Mouse (Mus musculus): ENCODE measurements around the gene Atp13a2.

Atp13a2 gene

DNA sequence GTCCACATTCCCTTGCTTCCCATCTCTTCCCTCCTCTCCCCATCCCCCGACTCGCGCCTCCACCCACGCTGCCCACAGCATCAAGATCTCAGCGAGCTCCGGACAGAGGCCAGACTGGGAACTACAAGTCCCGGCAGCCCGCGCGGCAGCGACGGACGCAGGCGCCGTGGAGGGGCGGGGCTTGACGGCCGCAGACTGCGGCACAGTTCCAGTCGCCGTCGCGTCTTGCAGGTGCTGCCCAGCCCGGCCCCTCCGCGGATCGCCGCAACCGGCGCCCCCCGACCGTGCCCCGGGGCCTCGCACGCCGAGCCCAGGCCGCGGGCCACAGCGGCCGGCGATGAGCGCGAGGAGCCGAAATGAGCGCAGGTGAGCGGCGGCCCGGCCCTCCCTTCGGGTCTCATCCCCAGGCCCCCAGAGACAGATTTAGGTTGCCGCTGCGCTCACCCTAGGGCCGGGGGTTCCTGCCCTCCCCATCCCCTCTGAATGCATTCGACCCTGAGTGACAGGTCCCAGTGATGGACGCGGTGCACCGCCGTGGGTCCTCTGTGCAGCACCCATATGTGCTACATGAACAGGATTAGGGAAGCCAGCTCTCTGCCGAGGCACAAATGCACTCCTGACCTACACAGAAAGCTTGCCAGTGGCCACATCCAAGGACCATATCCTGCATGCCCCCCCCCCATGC, at the start of gene Atp13a2:
Atp13a2 (plus strand) TSS at position 163 of the 685 bp plus-strand sequence.
- no peak for DNase-seq (ENCODE audit: extremely low read depth, low read depth)

DNA sequence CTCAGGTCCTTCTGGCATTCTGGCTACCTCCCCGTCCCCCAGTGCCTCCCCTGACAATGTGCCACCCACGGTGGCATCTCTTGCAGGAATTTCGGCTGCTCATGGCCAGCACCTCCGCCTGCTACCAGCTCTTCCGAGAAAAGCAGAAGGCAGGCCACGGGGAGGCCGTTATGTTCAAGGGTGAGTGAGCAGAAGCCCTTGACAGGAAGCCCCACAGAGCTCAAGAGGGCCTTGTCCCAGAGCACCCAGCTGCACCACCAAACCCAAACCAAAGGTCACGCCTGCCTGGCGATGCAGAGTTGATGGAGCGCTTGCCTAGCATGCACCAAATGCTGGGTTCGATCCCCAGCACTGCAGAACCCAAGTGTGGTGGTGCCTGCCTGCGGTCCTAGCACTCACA, 42.3 kb upstream of the Atp13a2 start:
- DNase-seq (ENCODE audit: extremely low read depth, low read depth), result no peak

DNA sequence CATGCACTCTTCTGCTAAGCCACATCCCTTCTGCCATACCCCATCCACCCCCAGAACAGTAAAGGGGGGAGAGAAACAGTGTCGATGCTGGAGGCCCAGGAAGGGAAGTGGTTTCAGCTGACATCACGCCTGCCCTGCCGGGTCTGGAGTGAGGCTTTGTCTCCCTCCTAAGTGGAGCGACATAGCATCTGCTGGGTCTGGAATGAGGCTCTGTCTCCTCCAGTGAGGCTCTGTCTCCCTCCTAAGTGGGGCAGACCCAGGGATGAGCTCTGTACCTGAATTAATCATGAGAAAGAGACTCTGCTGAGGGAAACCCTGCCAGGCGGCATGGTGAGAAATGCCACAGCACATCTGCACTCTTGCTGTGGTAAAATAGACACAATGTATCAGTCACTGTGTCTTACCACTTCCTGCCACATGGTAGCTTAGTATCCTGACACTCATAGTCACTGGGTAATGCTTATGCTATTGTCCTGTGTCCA, 41.7 kb upstream of the Atp13a2 start:
- no peak for DNase-seq (ENCODE audit: extremely low read depth, low read depth)

DNA sequence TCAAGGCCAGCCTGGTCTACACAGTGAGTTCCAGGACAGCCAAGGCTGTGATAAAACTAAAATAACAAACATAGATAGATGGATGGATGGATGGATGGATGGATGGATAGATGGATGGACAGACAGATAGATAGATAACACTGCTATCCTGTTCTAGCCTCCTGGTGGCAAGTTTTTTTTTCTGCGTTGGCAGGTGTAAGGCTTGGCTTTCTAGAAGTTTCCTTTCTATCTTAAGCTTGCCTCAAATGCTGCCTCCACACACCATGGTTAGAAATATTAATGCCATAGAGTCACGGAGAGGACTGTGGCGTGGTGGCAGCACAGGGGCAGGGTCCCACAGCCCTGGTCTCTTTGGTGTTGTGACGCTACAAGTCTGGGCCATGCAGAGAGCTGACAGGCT, 41.1 kb upstream of the Atp13a2 start:
- no peak for DNase-seq (ENCODE audit: extremely low read depth, low read depth)

DNA sequence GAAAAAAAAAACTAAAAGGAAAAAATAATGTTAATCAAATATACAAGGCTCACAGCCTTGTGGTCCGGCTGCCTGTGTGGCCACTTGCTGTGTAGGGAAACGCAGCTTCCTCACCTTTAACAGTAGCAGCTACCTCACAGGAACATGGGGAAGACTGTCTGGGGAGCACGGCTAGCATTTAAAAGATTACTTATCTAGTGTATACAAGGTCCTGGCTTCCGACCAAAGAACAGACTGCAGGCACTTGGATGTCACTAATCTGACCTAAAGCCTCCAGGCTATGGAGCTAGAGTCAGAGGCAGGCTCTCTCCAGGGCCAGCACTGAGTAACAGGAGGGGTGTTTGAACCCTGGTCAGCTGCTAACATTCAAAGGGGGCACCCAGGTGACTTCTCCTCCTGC, 40.6 kb upstream of the Atp13a2 start:
- no peak for DNase-seq (ENCODE audit: extremely low read depth, low read depth)

GRCm38 (mm10) chr4:140946580-140947205, 40.0 kb upstream of the Atp13a2 start:
- DNase-seq (ENCODE audit: extremely low read depth, low read depth), result no peak

GRCm38 (mm10) chr4:140947487-140948440, 38.9 kb upstream of the Atp13a2 start:
- DNase-seq (ENCODE audit: extremely low read depth, low read depth), result no peak

DNA sequence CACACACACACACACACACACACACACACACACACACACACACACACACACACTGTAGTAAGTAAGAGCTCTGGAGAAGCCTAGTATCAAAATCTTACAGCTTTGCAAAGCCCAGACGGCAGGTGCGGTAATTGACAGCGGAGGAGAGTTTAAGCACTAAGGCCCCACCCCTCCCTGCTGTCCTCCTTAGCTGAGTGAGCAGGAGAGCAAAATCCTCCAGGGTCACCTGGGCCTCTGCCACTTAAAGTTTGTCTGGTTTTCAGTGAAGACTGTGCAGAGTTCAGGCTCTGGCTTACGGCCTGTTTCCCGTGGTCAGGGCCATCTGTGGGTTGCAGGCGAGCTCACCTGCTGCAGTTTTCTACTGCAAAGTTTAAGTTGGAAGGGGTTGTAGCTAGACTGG, 38.2 kb upstream of the Atp13a2 start:
- no peak for DNase-seq (ENCODE audit: extremely low read depth, low read depth)

DNA sequence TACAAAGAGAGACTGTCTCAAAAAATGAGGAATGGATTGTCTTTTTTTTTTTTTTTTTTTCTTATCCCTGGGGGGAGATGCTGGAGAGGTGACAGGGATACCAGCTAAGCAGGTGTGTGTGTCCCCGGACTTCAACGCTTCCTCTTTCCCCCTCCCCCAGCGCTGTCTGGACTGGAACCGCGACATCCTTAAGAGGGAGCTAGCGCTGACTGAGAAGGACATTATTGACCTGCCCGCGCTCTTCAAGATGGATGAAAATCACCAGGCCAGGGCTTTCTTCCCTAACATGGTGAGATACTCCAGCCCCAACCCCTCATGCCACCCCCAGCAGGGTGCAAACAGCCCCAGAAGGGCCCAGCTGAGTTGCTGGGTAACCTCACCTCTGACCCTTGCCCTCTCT, 37.6 kb upstream of the Atp13a2 start:
- no peak for DNase-seq (ENCODE audit: extremely low read depth, low read depth)

- no peak for DNase-seq (ENCODE audit: extremely low read depth, low read depth)
Observed at GRCm38 (mm10) chr4:140949616-140950015, 37.1 kb upstream of the Atp13a2 start.

DNA sequence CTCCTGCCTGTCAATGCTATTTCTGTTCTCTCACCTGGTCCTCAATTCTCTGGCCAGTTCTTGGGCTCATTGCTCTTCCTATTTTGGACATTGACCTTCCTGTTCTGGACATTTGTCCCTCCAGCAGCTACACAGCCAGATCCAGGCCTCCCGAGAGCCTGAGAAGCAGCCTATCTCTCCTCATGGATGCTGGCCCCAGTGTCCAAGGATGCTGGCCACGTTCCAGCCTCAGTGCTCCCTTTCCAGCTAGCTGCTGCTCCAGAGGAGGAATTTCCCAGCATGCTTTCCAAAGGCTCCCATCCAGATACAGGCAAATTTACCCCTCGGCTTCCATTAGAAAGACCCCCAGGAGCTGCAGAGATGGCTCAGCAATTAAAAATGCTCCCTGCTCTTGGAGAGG, 36.1 kb upstream of the Atp13a2 start:
- no peak for DNase-seq (ENCODE audit: extremely low read depth, low read depth)

DNA sequence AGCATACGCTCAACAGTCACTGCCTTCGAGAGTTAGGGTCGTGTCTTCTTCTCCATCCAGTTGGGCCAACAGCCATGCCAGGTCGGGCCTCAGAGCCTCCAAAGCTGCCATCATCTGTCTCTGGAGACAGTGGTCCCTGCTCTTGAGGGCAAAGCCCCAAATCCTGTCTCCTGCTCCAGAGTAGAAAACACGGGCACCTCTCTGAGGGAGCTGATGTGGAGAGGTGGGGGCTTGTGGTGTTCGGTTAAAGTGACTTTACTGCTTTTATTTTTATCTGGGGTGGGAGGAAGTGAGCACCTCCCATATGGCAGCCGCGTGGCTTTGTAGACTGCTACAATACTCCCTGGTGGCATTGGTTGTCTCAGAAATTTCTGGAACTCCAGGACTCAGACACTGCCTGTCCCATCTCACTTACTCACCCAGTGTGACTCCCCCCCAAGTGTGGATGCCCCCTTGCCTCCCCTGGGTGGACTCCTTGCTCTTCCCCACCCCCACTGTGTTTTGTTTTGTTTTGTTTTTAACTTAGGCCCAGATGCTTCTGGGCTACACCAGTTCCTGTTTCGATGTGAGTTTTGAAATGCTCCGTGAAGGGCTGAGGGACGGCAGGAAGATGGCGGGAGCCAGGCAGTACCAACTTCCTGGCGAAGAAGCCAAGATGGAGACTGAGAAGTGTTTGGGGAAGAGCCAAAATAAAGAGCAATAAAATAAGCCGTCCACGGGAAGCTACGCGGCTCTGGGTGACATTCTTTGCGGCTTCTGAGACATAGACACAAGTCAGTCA, 34.6 kb upstream of the Atp13a2 start:
- no peak for DNase-seq (ENCODE audit: extremely low read depth, low read depth)

DNA sequence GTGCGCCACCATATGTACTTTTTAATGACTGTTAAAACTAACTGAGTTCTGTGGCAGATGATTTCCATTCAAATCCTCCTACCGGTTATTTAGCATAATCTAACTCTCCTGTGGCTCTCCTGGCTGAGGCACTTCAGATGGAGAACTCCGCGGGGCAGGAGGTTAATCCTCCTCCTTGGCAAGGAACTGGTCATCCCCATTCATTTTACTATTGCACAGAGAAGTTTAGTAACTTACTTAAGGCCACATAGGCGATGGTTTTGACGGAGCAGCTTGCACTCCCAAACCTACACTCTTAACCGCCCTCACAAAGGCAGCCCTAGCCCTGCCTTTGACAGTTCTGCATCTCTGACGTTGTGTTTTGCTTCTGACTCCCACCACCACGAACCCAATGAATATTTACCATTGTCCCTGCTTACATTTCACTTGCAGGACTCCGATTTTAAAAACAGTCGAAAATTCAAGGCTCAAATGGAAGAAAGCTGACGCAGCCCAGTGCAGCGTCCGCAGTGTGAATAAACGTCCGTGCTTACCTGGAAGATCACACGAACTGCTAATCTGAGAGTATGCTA, 29.5 kb upstream of the Atp13a2 start:
- DNase-seq (ENCODE audit: extremely low read depth, low read depth), result no peak

- DNase-seq (ENCODE audit: extremely low read depth, low read depth), result no peak
Observed at GRCm38 (mm10) chr4:140957725-140958124, 28.9 kb upstream of the Atp13a2 start.

GRCm38 (mm10) chr4:140958319-140958718, 28.4 kb upstream of the Atp13a2 start:
- DNase-seq (ENCODE audit: extremely low read depth, low read depth), result no peak

- no peak for DNase-seq (ENCODE audit: extremely low read depth, low read depth)
Observed at GRCm38 (mm10) chr4:140959128-140959679, 27.5 kb upstream of the Atp13a2 start.

DNA sequence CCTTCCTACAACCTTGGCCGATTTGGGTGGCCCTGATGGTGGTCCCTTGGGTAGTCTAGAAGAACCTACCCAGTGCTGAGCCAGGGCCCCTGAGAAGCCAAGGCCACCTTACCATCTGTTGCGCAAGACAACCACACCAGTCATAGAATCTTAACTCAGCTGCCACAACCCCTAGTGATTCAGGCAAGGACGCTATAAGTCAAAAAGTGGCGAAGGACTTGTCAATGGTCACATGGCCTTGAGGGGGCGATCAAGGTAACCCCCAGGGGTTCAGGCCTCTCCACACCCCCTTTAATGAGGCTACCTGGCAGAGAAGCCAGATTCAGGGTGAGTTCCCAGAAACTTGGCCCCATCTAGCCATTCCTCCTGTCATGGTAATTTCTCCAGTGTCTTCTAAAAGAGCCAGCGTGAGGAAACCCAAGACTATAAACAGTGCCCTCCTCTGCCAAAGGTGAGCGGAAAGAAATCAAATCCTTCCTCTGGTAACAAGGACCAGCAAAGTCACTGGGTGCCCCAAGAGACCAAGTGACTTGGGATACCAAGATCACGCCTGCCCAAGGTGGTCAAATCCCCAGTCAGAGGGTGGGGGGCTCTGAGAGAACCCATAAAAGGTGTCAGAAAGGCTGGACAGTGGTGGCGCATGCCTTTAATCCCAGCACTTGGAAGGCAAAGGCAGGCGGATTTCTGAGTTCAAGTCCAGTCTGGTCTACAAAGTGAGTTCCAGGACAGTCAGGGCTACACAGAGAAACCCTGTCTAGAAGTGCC, 26.8 kb upstream of the Atp13a2 start:
- no peak for DNase-seq (ENCODE audit: extremely low read depth, low read depth)

GRCm38 (mm10) chr4:140960781-140961466, 25.7 kb upstream of the Atp13a2 start, which contains the start of gene Sdhb:
Sdhb (plus strand) TSS chr4:140961203.
- DNase-seq (ENCODE audit: extremely low read depth, low read depth), result peak; percentile 97
